Mouse (Mus musculus) layer of hippocampus, adult 9-11 months (tissue): ENCODE data around the gene Zfp981.
"Not testable (repeated sequence)": the region's sequence is repeated elsewhere in the genome, so short reads cannot be mapped to it uniquely, and the experiment has no call there.

ENCODE experiments used
- DNase-seq: peaks from one replicate; pipeline ENCODE4 v3.0.0; 2022

Gene Zfp981

GRCm38 (mm10) chr4:146501727-146502126 lies at the start of gene Zfp981:
TSS of gene Zfp981 (plus strand) at chr4:146502027.
- DNase-seq = not testable (repeated sequence)

GRCm38 (mm10) chr4:146452576-146452975 lies 49.3 kb upstream of the Zfp981 start:
- not testable (repeated sequence) for DNase-seq

GRCm38 (mm10) chr4:146454170-146454569 lies 47.7 kb upstream of the Zfp981 start:
- DNase-seq = not testable (repeated sequence)

- DNase-seq = no peak
Observed at GRCm38 (mm10) chr4:146454896-146455295, 46.9 kb upstream of the Zfp981 start.

- DNase-seq = no peak
Observed at GRCm38 (mm10) chr4:146455321-146455721, 46.5 kb upstream of the Zfp981 start.

GRCm38 (mm10) chr4:146456061-146456726 lies 45.6 kb upstream of the Zfp981 start:
- DNase-seq = no peak

GRCm38 (mm10) chr4:146457126-146457525 lies 44.7 kb upstream of the Zfp981 start:
- DNase-seq = no peak

- no peak for DNase-seq
Observed at GRCm38 (mm10) chr4:146457720-146458119, 44.1 kb upstream of the Zfp981 start.

GRCm38 (mm10) chr4:146459822-146460221 lies 42.0 kb upstream of the Zfp981 start:
- not testable (repeated sequence) for DNase-seq

- DNase-seq = not testable (repeated sequence)
Observed at GRCm38 (mm10) chr4:146460685-146461084, 41.1 kb upstream of the Zfp981 start.

GRCm38 (mm10) chr4:146463649-146464351 lies 38.0 kb upstream of the Zfp981 start:
- not testable (repeated sequence) for DNase-seq

GRCm38 (mm10) chr4:146469984-146470383 lies 31.8 kb upstream of the Zfp981 start:
- DNase-seq = not testable (repeated sequence)

- DNase-seq = not testable (repeated sequence)
Observed at GRCm38 (mm10) chr4:146474181-146474580, 27.6 kb upstream of the Zfp981 start.

- not testable (repeated sequence) for DNase-seq
Observed at GRCm38 (mm10) chr4:146474716-146475676, 26.8 kb upstream of the Zfp981 start.

GRCm38 (mm10) chr4:146476260-146476659 lies 25.6 kb upstream of the Zfp981 start:
- DNase-seq = not testable (repeated sequence)

- not testable (repeated sequence) for DNase-seq
Observed at GRCm38 (mm10) chr4:146476959-146477358, 24.9 kb upstream of the Zfp981 start.

GRCm38 (mm10) chr4:146480376-146481096 lies 21.3 kb upstream of the Zfp981 start:
- not testable (repeated sequence) for DNase-seq

- not testable (repeated sequence) for DNase-seq
Observed at GRCm38 (mm10) chr4:146482546-146482945, 19.3 kb upstream of the Zfp981 start.

GRCm38 (mm10) chr4:146483571-146484280 lies 18.1 kb upstream of the Zfp981 start:
- not testable (repeated sequence) for DNase-seq

GRCm38 (mm10) chr4:146484676-146485075 lies 17.2 kb upstream of the Zfp981 start:
- DNase-seq = not testable (repeated sequence)

GRCm38 (mm10) chr4:146485183-146485939 lies 16.5 kb upstream of the Zfp981 start:
- DNase-seq = not testable (repeated sequence)
